Mouse (Mus musculus) spleen, postnatal 10 days (tissue): ENCODE measurements at regions not wholly inside any gene's neighbourhood (a gene's known extent, or its start where the extent isn't known, plus 50 kb on each side); places are given as distances from the start of the nearest gene placed in this dataset.
A peak's percentile ranks its signal among the peaks of the same experiment; 100 is the strongest.

Source experiments
- DNase-seq, 2 experiments: peaks; one replicate each; pipeline ENCODE4 v3.0.0; 2021 to 2022; ENCODE audit warnings: low spot score in 2 of 2

GRCm38 (mm10) chr9:11729732-11730131, 825.2 kb upstream of the Cntn5 start:
- no peak for DNase-seq

- no peak for DNase-seq
These were observed 817.2 kb upstream of the Cntn5 start for GRCm38 (mm10) chr9:11721811-11722210.

GRCm38 (mm10) chr9:11704647-11705046, 800.1 kb upstream of the Cntn5 start:
- no peak for DNase-seq

GRCm38 (mm10) chr9:11703150-11703549, 798.6 kb upstream of the Cntn5 start:
- DNase-seq: no peak

- no peak for DNase-seq
These were observed 788.9 kb upstream of the Cntn5 start for GRCm38 (mm10) chr9:11693505-11693904.

- no peak for DNase-seq
These were observed 782.5 kb upstream of the Cntn5 start for GRCm38 (mm10) chr9:11687101-11687500.

- no peak for DNase-seq
These were observed 767.4 kb upstream of the Cntn5 start for GRCm38 (mm10) chr9:11671939-11672338.

- DNase-seq: no peak
These were observed 766.7 kb upstream of the Cntn5 start for GRCm38 (mm10) chr9:11671243-11671642.

- no peak for DNase-seq
These were observed 724.9 kb upstream of the Cntn5 start for GRCm38 (mm10) chr9:11629461-11629860.

- DNase-seq: no peak
These were observed 699.8 kb upstream of the Cntn5 start for GRCm38 (mm10) chr9:11604381-11604780.

GRCm38 (mm10) chr9:11603884-11604283, 699.3 kb upstream of the Cntn5 start:
- no peak for DNase-seq

- no peak for DNase-seq
These were observed 698.3 kb upstream of the Cntn5 start for GRCm38 (mm10) chr9:11602857-11603256.

- DNase-seq: no peak
These were observed 674.4 kb upstream of the Cntn5 start for GRCm38 (mm10) chr9:11579011-11579410.

- no peak for DNase-seq
These were observed 658.3 kb upstream of the Cntn5 start for GRCm38 (mm10) chr9:11562885-11563284.

GRCm38 (mm10) chr9:11559384-11559783, 654.8 kb upstream of the Cntn5 start:
- no peak for DNase-seq

GRCm38 (mm10) chr9:11513806-11514496, 609.4 kb upstream of the Cntn5 start:
- peak in 1 of 2 experiments; percentile 3 for DNase-seq
